Mouse (Mus musculus): Measurements from ENCODE around the gene Cyp2d11. TPM values are rescaled to one million over a fixed set of nuclear protein-coding genes. Genes with fewer than 3 reads are reported as not detected.

The Cyp2d11 gene
- total RNA-seq, 2 experiments from 2014 or later: not detected

- no peak for DNase-seq (ENCODE audit: low spot score in 2 of 2)
Observed at GRCm38 (mm10) chr15:82353078-82353744, 40.6 kb downstream of the Cyp2d11 start.

- no peak for DNase-seq (ENCODE audit: low spot score in 2 of 2)
Observed at GRCm38 (mm10) chr15:82351480-82351879, 42.3 kb downstream of the Cyp2d11 start.

- no peak for DNase-seq (ENCODE audit: low spot score in 2 of 2)
Observed at GRCm38 (mm10) chr15:82350349-82350748, 43.5 kb downstream of the Cyp2d11 start.

- DNase-seq (ENCODE audit: low spot score in 2 of 2): no peak
Observed at GRCm38 (mm10) chr15:82348999-82349341, 44.9 kb downstream of the Cyp2d11 start.

GRCm38 (mm10) chr15:82348258-82348998, 45.4 kb downstream of the Cyp2d11 start:
- DNase-seq (ENCODE audit: low spot score in 2 of 2): no peak

GRCm38 (mm10) chr15:82347852-82348251, 46.0 kb downstream of the Cyp2d11 start:
- no peak for DNase-seq (ENCODE audit: low spot score in 2 of 2)

- DNase-seq (ENCODE audit: low spot score in 2 of 2): no peak
Observed at GRCm38 (mm10) chr15:82347303-82347676, 46.5 kb downstream of the Cyp2d11 start.

GRCm38 (mm10) chr15:82346580-82347302, 47.1 kb downstream of the Cyp2d11 start:
- DNase-seq (ENCODE audit: low spot score in 2 of 2): peak in 1 of 2 experiments; percentile 21

- peak; percentile 98 for DNase-seq (ENCODE audit: low spot score in 2 of 2)
Observed at GRCm38 (mm10) chr15:82345820-82346470, 47.9 kb downstream of the Cyp2d11 start.

- no peak for DNase-seq (ENCODE audit: low spot score in 2 of 2)
Observed at GRCm38 (mm10) chr15:82344971-82345370, 48.9 kb downstream of the Cyp2d11 start.

- DNase-seq (ENCODE audit: low spot score in 2 of 2): no peak
Observed at GRCm38 (mm10) chr15:82343368-82344287, 50.2 kb downstream of the Cyp2d11 start.

GRCm38 (mm10) chr15:82342543-82342935, 51.3 kb downstream of the Cyp2d11 start:
- no peak for DNase-seq (ENCODE audit: low spot score in 2 of 2)

- no peak for DNase-seq (ENCODE audit: low spot score in 2 of 2)
Observed at GRCm38 (mm10) chr15:82341675-82342542, 51.9 kb downstream of the Cyp2d11 start.

- no peak for DNase-seq (ENCODE audit: low spot score in 2 of 2)
Observed at GRCm38 (mm10) chr15:82341036-82341501, 52.8 kb downstream of the Cyp2d11 start.

GRCm38 (mm10) chr15:82340414-82341035, 53.3 kb downstream of the Cyp2d11 start:
- DNase-seq (ENCODE audit: low spot score in 2 of 2): no peak

GRCm38 (mm10) chr15:82339634-82340254, 54.1 kb downstream of the Cyp2d11 start:
- no peak for DNase-seq (ENCODE audit: low spot score in 2 of 2)
